Mouse (Mus musculus): ENCODE data around the gene Entpd4b.
"Not testable (repeated sequence)": the region's sequence is repeated elsewhere in the genome, so short reads cannot be mapped to it uniquely, and the experiment has no call there.

The Entpd4b gene

GRCm38 (mm10) chr14:69555110-69555831 lies at the start of gene Entpd4b:
Entpd4b (plus strand) TSS chr14:69555424.
- in situ Hi-C loops (cut with MseI, MboI), result not testable (repeated sequence)

- in situ Hi-C loops (cut with MseI, MboI), result not testable (repeated sequence)
These were observed 48.2 kb upstream of the Entpd4b start for GRCm38 (mm10) chr14:69507000-69507399.

- in situ Hi-C loops (cut with MseI, MboI), result not testable (repeated sequence)
These were observed 42.8 kb upstream of the Entpd4b start, which contains the start of gene Gm27179 for GRCm38 (mm10) chr14:69512449-69512848. Gm27179 (minus strand) TSS chr14:69512549.

- in situ Hi-C loops (cut with MseI, MboI), result not testable (repeated sequence)
These were observed 34.4 kb upstream of the Entpd4b start for GRCm38 (mm10) chr14:69520810-69521209.

GRCm38 (mm10) chr14:69523001-69523400 lies 32.2 kb upstream of the Entpd4b start:
- in situ Hi-C loops (cut with MseI, MboI), result not testable (repeated sequence)

GRCm38 (mm10) chr14:69526202-69526601 lies 29.0 kb upstream of the Entpd4b start:
- in situ Hi-C loops (cut with MseI, MboI), result not testable (repeated sequence)

- in situ Hi-C loops (cut with MseI, MboI), result not testable (repeated sequence)
These were observed 18.7 kb upstream of the Entpd4b start for GRCm38 (mm10) chr14:69536539-69536938.

GRCm38 (mm10) chr14:69540113-69540512 lies 15.1 kb upstream of the Entpd4b start:
- in situ Hi-C loops (cut with MseI, MboI), result not testable (repeated sequence)

- in situ Hi-C loops (cut with MseI, MboI), result not testable (repeated sequence)
These were observed 12.5 kb upstream of the Entpd4b start for GRCm38 (mm10) chr14:69542695-69543094.

GRCm38 (mm10) chr14:69544033-69544432 lies 11.2 kb upstream of the Entpd4b start:
- in situ Hi-C loops (cut with MseI, MboI), result not testable (repeated sequence)

- in situ Hi-C loops (cut with MseI, MboI), result not testable (repeated sequence)
These were observed 10.2 kb upstream of the Entpd4b start for GRCm38 (mm10) chr14:69545052-69545451.

- in situ Hi-C loops (cut with MseI, MboI), result not testable (repeated sequence)
These were observed 7.9 kb upstream of the Entpd4b start for GRCm38 (mm10) chr14:69547310-69547709.

GRCm38 (mm10) chr14:69556820-69557219 lies 1.6 kb downstream of the Entpd4b start:
- in situ Hi-C loops (cut with MseI, MboI), result not testable (repeated sequence)

- in situ Hi-C loops (cut with MseI, MboI), result not testable (repeated sequence)
These were observed 2.3 kb downstream of the Entpd4b start for GRCm38 (mm10) chr14:69557550-69557949.
